Mouse (Mus musculus) myocyte (in vitro differentiated cells): ENCODE measurements around the gene Plcb1. TPM values are rescaled to one million over a fixed set of nuclear protein-coding genes. Genes with fewer than 3 reads are reported as not detected.

Experiments
- H3K27me3 ChIP-seq: one replicate; pipeline ENCODE4 v1.6.1; 2011; ENCODE audit not compliant: control insufficient read depth, insufficient read depth, insufficient read length
- H3K36me3 ChIP-seq: one replicate; pipeline ENCODE4 v1.6.1; 2011; ENCODE audit not compliant: control insufficient read depth, insufficient read depth
- H3K4me2 ChIP-seq: one replicate; pipeline ENCODE4 v1.6.1; 2011; ENCODE audit warnings: low read depth, control low read depth
- H3K4me3 ChIP-seq: one replicate; pipeline ENCODE4 v1.5.1; 2011; ENCODE audit warnings: mild to moderate bottlenecking, control low read depth, moderate library complexity
- H3K79me2 ChIP-seq: one replicate; pipeline ENCODE4 v1.6.1; 2011; ENCODE audit not compliant: control insufficient read depth, insufficient read depth
- H3ac ChIP-seq: one replicate; pipeline ENCODE4 v1.6.1; 2011; ENCODE audit not compliant: control insufficient read depth, insufficient read length
- CEBPB ChIP-seq: IDR thresholded peaks from 2 replicates; pipeline ENCODE4 v1.6.1; 2011; ENCODE audit warnings: mild to moderate bottlenecking, moderate library complexity; ENCODE audit not compliant: poor library complexity, insufficient read depth, severe bottlenecking
- E2F4 ChIP-seq: IDR thresholded peaks from one replicate; pipeline ENCODE4 v1.6.1; 2011; ENCODE audit warnings: mild to moderate bottlenecking, control low read depth, moderate library complexity; ENCODE audit not compliant: insufficient read depth
- MAX ChIP-seq: IDR thresholded peaks from one replicate; pipeline ENCODE4 v1.6.1; 2011; ENCODE audit warnings: low read depth, mild to moderate bottlenecking, control low read depth
- MYOD1 ChIP-seq, 3 experiments: IDR thresholded peaks; one replicate each; pipeline ENCODE4 v1.6.1; 2011; ENCODE audit warnings: control low read depth in 2 of 3, low read depth in 2 of 3, mild to moderate bottlenecking in 2 of 3, moderate library complexity in 1 of 3; ENCODE audit not compliant: insufficient read length in 2 of 3, control insufficient read depth in 1 of 3
- MYOG ChIP-seq, 3 experiments: IDR thresholded peaks; one replicate each; pipeline ENCODE4 v1.6.1; 2011; ENCODE audit warnings: control low read depth in 2 of 3, low read depth in 2 of 3, mild to moderate bottlenecking in 2 of 3; ENCODE audit not compliant: insufficient read length in 2 of 3, control insufficient read depth in 1 of 3, insufficient read depth in 1 of 3
- POLR2A ChIP-seq: IDR thresholded peaks from one replicate; pipeline ENCODE4 v1.6.1; 2011; ENCODE audit warnings: low read depth, mild to moderate bottlenecking, control low read depth, moderate library complexity; ENCODE audit not compliant: insufficient read length
- POLR2AphosphoS2 ChIP-seq: IDR thresholded peaks from one replicate; pipeline ENCODE4 v1.6.1; 2011; ENCODE audit warnings: low read depth, control low read depth; ENCODE audit not compliant: insufficient read length
- REST ChIP-seq: IDR thresholded peaks from one replicate; pipeline ENCODE4 v1.6.1; 2011; ENCODE audit warnings: mild to moderate bottlenecking, control low read depth, moderate library complexity; ENCODE audit not compliant: insufficient read depth, insufficient read length
- SRF ChIP-seq: IDR thresholded peaks from one replicate; pipeline ENCODE4 v1.6.1; 2011; ENCODE audit warnings: low read depth; ENCODE audit not compliant: control insufficient read depth, insufficient read length
- TCF12 ChIP-seq: IDR thresholded peaks from one replicate; pipeline ENCODE4 v1.6.1; 2011; ENCODE audit warnings: mild to moderate bottlenecking, control low read depth; ENCODE audit not compliant: poor library complexity, insufficient read depth, severe bottlenecking
- TCF3 ChIP-seq: IDR thresholded peaks from one replicate; pipeline ENCODE4 v1.6.1; 2011; ENCODE audit warnings: low read depth, control low read depth; ENCODE audit not compliant: insufficient read length
- USF1 ChIP-seq: IDR thresholded peaks from one replicate; pipeline ENCODE4 v1.6.1; 2011; ENCODE audit warnings: low read depth, mild to moderate bottlenecking, control low read depth, moderate library complexity
- polyA plus RNA-seq: library from polyadenylated mRNA; unstranded; fragments of >200 nt; fragmentation: generic; extraction: Trizol; gene quantifications from one replicate; pipeline ENCODE4 v1.2.1, GENCODE M21; 2012; ENCODE audit warnings: missing spikeins

The Plcb1 gene
- polyA plus RNA-seq, 1 experiment: 0.76 TPM

- no peak overlapping the region for H3K4me3 ChIP-seq
- H3K79me2 ChIP-seq: no peaks in the 10 kb centered on the region
- H3K36me3 ChIP-seq: no peaks in the 10 kb centered on the region
- H3K4me2 ChIP-seq: no peak overlapping the region
- no peak overlapping the region for H3ac ChIP-seq
- TF ChIP-seq TCF12: no peak
- TF ChIP-seq MYOG (IDR thresholded peaks at IDR 0.05; ENCODE audit: control insufficient read depth in 1 of 3, insufficient read depth in 1 of 3, insufficient read length in 2 of 3, low read depth in 2 of 3): no peak
- no peak for TF ChIP-seq E2F4
- TF ChIP-seq REST: no peak
- TF ChIP-seq MAX: no peak
- no peak for TF ChIP-seq USF1
- no peak for TF ChIP-seq MYOD1 (IDR thresholded peaks at IDR 0.05; ENCODE audit: control insufficient read depth in 1 of 3, insufficient read length in 2 of 3, low read depth in 2 of 3)
- TF ChIP-seq POLR2A: no peak
- H3K27me3 ChIP-seq: no peaks in the 10 kb centered on the region
Observed at GRCm38 (mm10) chr2:135419301-135419700, 633.4 kb downstream of the Plcb1 start.

GRCm38 (mm10) chr2:135434947-135435515 is 649.2 kb downstream of the Plcb1 start:
- TF ChIP-seq CEBPB: no peak
- TF ChIP-seq E2F4: no peak
- no peak for TF ChIP-seq TCF3
- no peak for TF ChIP-seq USF1
- no peak for TF ChIP-seq POLR2A
- no peak for TF ChIP-seq MYOD1 (IDR thresholded peaks at IDR 0.05; ENCODE audit: control insufficient read depth in 1 of 3, insufficient read length in 2 of 3, low read depth in 2 of 3)
- no peaks in the 10 kb centered on the region for H3K27me3 ChIP-seq

GRCm38 (mm10) chr2:135439034-135439433 is 653.2 kb downstream of the Plcb1 start:
- Histone ChIP-seq H3K4me3 (no peak overlapping the region), H3K36me3 (no peaks in the 10 kb centered on the region), H3K79me2 (no peaks in the 10 kb centered on the region), H3ac (no peak overlapping the region), H3K27me3 (no peaks in the 10 kb centered on the region), H3K4me2 (no peak overlapping the region)
- TF ChIP-seq MYOG (IDR thresholded peaks at IDR 0.05; ENCODE audit: control insufficient read depth in 1 of 3, insufficient read depth in 1 of 3, insufficient read length in 2 of 3, low read depth in 2 of 3) (no peak), POLR2AphosphoS2 (no peak), SRF (no peak), E2F4 (no peak), TCF3 (no peak), MAX (no peak), MYOD1 (IDR thresholded peaks at IDR 0.05; ENCODE audit: control insufficient read depth in 1 of 3, insufficient read length in 2 of 3, low read depth in 2 of 3) (no peak), POLR2A (no peak), TCF12 (no peak), USF1 (no peak), REST (no peak), CEBPB (no peak)

More at GRCm38 (mm10) chr2:135434947-135435515, 649.2 kb downstream of the Plcb1 start:
- Histone ChIP-seq H3K4me2 (no peak overlapping the region), H3K79me2 (no peaks in the 10 kb centered on the region), H3ac (no peak overlapping the region), H3K36me3 (no peaks in the 10 kb centered on the region), H3K4me3 (no peak overlapping the region)

GRCm38 (mm10) chr2:135439546-135440517 is 654.0 kb downstream of the Plcb1 start:
- Histone ChIP-seq H3K4me2 (peak overlapping the region; percentile 70), H3K36me3 (no peaks in the 10 kb centered on the region), H3ac (no peak overlapping the region), H3K4me3 (no peak overlapping the region), H3K27me3 (no peaks in the 10 kb centered on the region), H3K79me2 (no peaks in the 10 kb centered on the region)
- no peak for TF ChIP-seq MYOG (IDR thresholded peaks at IDR 0.05; ENCODE audit: control insufficient read depth in 1 of 3, insufficient read depth in 1 of 3, insufficient read length in 2 of 3, low read depth in 2 of 3)
- TF ChIP-seq MAX: no peak
- TF ChIP-seq REST: no peak
- TF ChIP-seq USF1: no peak
- TF ChIP-seq POLR2A: no peak
- TF ChIP-seq MYOD1 (IDR thresholded peaks at IDR 0.05; ENCODE audit: control insufficient read depth in 1 of 3, insufficient read length in 2 of 3, low read depth in 2 of 3): no peak
- TF ChIP-seq CEBPB: no peak
- no peak for TF ChIP-seq TCF3
- no peak for TF ChIP-seq TCF12
- TF ChIP-seq POLR2AphosphoS2: no peak
- no peak for TF ChIP-seq SRF
- TF ChIP-seq E2F4: no peak
